Mouse (Mus musculus): ENCODE measurements around the gene Mtfp1. TPM values are rescaled to one million over a fixed set of nuclear protein-coding genes. Genes with fewer than 3 reads are reported as not detected.
A peak's percentile ranks its signal among the peaks of the same experiment; 100 is the strongest.
"Not testable (repeated sequence)": the region's sequence is repeated elsewhere in the genome, so short reads cannot be mapped to it uniquely, and the experiment has no call there.

Gene Mtfp1
- polyA plus RNA-seq (2016; fragmentation: Nextera tagmentation; extraction: Ambion mirVana) = 8.7 TPM in 2 replicates

- Histone ChIP-seq H3K4me2 (peak within 1 kb of the TSS; percentile 86), H3K4me1 (replicated peaks) (peaks cover 22% of the 10 kb centered on the region), H3K9ac (replicated peaks) (peak within 1 kb of the TSS; percentile 48), H3K36me3 (peaks cover 7% of the 10 kb centered on the region; the same call in 1 of the 2 replicates), H3K27ac (peak within 1 kb of the TSS; percentile 83), H3K4me3 (replicated peaks) (peak within 1 kb of the TSS; percentile 52), H3K9me3 (no peaks in the 10 kb centered on the region), H3K27me3 (no peaks in the 10 kb centered on the region)
- no peak for ATAC-seq (ENCODE audit: insufficient number of reproducible peaks, insufficient read depth, low FRiP score, low TSS enrichment, low read depth)
- 7% methylated on average over 34 of the region's 34 CpGs for WGBS
Measured at GRCm38 (mm10) chr11:4095171-4096053, at the start of gene Mtfp1. Gene Mtfp1, minus strand, starts transcription at chr11:4095445.

GRCm38 (mm10) chr11:4143281-4144062 is 48.2 kb upstream of the Mtfp1 start:
- H3K4me2 ChIP-seq = no peak overlapping the region
- WGBS = 87% methylated on average over 21 of the region's 21 CpGs

GRCm38 (mm10) chr11:4142352-4142751 is 47.1 kb upstream of the Mtfp1 start:
- no peak overlapping the region for H3K4me3 ChIP-seq (replicated peaks)
- H3K4me1 ChIP-seq (replicated peaks) = no peaks in the 10 kb centered on the region
- H3K27ac ChIP-seq = no peak overlapping the region
- H3K9me3 ChIP-seq = no peaks in the 10 kb centered on the region
- no peaks in the 10 kb centered on the region for H3K27me3 ChIP-seq
- H3K9ac ChIP-seq (replicated peaks) = no peak overlapping the region
- peaks cover 81% of the 10 kb centered on the region for H3K36me3 ChIP-seq
- no peak for ATAC-seq (ENCODE audit: insufficient number of reproducible peaks, insufficient read depth, low FRiP score, low TSS enrichment, low read depth)
- 87% methylated on average over 4 of the region's 4 CpGs for WGBS
- no peak overlapping the region for H3K4me2 ChIP-seq

More at GRCm38 (mm10) chr11:4143281-4144062, 48.2 kb upstream of the Mtfp1 start:
- ATAC-seq (ENCODE audit: insufficient number of reproducible peaks, insufficient read depth, low FRiP score, low TSS enrichment, low read depth) = no peak
- no peak overlapping the region for H3K4me3 ChIP-seq (replicated peaks)
- no peaks in the 10 kb centered on the region for H3K27me3 ChIP-seq
- H3K36me3 ChIP-seq = peaks cover 80% of the 10 kb centered on the region
- H3K4me1 ChIP-seq (replicated peaks) = no peaks in the 10 kb centered on the region
- H3K9me3 ChIP-seq = no peaks in the 10 kb centered on the region
- no peak overlapping the region for H3K27ac ChIP-seq
- no peak overlapping the region for H3K9ac ChIP-seq (replicated peaks)

GRCm38 (mm10) chr11:4141505-4141904 is 46.3 kb upstream of the Mtfp1 start:
- peaks cover 4% of the 10 kb centered on the region; the same call in 1 of the 2 replicates for H3K4me1 ChIP-seq (replicated peaks)
- peaks cover 89% of the 10 kb centered on the region for H3K36me3 ChIP-seq
- H3K27me3 ChIP-seq = no peaks in the 10 kb centered on the region
- H3K27ac ChIP-seq = no peak overlapping the region
- no peak overlapping the region for H3K4me3 ChIP-seq (replicated peaks)
- no peak overlapping the region for H3K9ac ChIP-seq (replicated peaks)
- H3K9me3 ChIP-seq = no peaks in the 10 kb centered on the region
- no peak overlapping the region for H3K4me2 ChIP-seq
- no peak for ATAC-seq (ENCODE audit: insufficient number of reproducible peaks, insufficient read depth, low FRiP score, low TSS enrichment, low read depth)

- H3K27ac ChIP-seq = no peak overlapping the region
- H3K4me1 ChIP-seq (replicated peaks) = peaks cover 13% of the 10 kb centered on the region
- no peaks in the 10 kb centered on the region for H3K27me3 ChIP-seq
- H3K4me3 ChIP-seq (replicated peaks) = no peak overlapping the region
- H3K4me2 ChIP-seq = no peak overlapping the region
- no peak overlapping the region for H3K9ac ChIP-seq (replicated peaks)
- 58% methylated on average over 2 of the region's 2 CpGs for WGBS
- no peaks in the 10 kb centered on the region for H3K9me3 ChIP-seq
- peaks cover 74% of the 10 kb centered on the region for H3K36me3 ChIP-seq
- no peak for ATAC-seq (ENCODE audit: insufficient number of reproducible peaks, insufficient read depth, low FRiP score, low TSS enrichment, low read depth)
Measured at GRCm38 (mm10) chr11:4138964-4139363, 43.7 kb upstream of the Mtfp1 start.

GRCm38 (mm10) chr11:4134986-4135935 is 40.0 kb upstream of the Mtfp1 start, which contains the start of gene Rnf215:
Gene Rnf215, plus strand, starts transcription at chr11:4135202.
- H3K4me3 ChIP-seq (replicated peaks) = peak within 1 kb of the TSS; percentile 83
- H3K9me3 ChIP-seq = peaks cover 5% of the 10 kb centered on the region; the same call in 1 of the 2 replicates
- peak; percentile 89 for ATAC-seq (ENCODE audit: insufficient number of reproducible peaks, insufficient read depth, low FRiP score, low TSS enrichment, low read depth)
- H3K4me1 ChIP-seq (replicated peaks) = peaks cover 13% of the 10 kb centered on the region
- WGBS = 2% methylated on average over 60 of the region's 66 CpGs
- peaks cover 37% of the 10 kb centered on the region for H3K36me3 ChIP-seq
- peak within 1 kb of the TSS; percentile 75; the same call in 1 of the 2 replicates for H3K27ac ChIP-seq
- H3K27me3 ChIP-seq = no peaks in the 10 kb centered on the region
- peak within 1 kb of the TSS; percentile 91 for H3K9ac ChIP-seq (replicated peaks)
- peak within 1 kb of the TSS; percentile 84 for H3K4me2 ChIP-seq

GRCm38 (mm10) chr11:4134400-4134799 is 39.2 kb upstream of the Mtfp1 start:
- H3K27me3 ChIP-seq = no peaks in the 10 kb centered on the region
- H3K9me3 ChIP-seq = peaks cover 5% of the 10 kb centered on the region; the same call in 1 of the 2 replicates
- H3K4me1 ChIP-seq (replicated peaks) = peaks cover 13% of the 10 kb centered on the region
- H3K27ac ChIP-seq = no peak overlapping the region
- WGBS = 54% methylated on average over 6 of the region's 6 CpGs
- no peak overlapping the region for H3K9ac ChIP-seq (replicated peaks)
- 0 out of 2 replicates have a peak, but pooled peaks have one; percentile 15 for ATAC-seq (ENCODE audit: insufficient number of reproducible peaks, insufficient read depth, low FRiP score, low TSS enrichment, low read depth)
- H3K36me3 ChIP-seq = peaks cover 29% of the 10 kb centered on the region
- peak overlapping the region; percentile 83; the same call in 1 of the 2 replicates for H3K4me3 ChIP-seq (replicated peaks)
- peak overlapping the region; percentile 84; the same call in 1 of the 2 replicates for H3K4me2 ChIP-seq

- Histone ChIP-seq H3K4me3 (replicated peaks) (no peak overlapping the region), H3K9me3 (peaks cover 5% of the 10 kb centered on the region; the same call in 1 of the 2 replicates), H3K9ac (replicated peaks) (no peak overlapping the region), H3K27ac (no peak overlapping the region), H3K27me3 (no peaks in the 10 kb centered on the region), H3K36me3 (peaks cover 20% of the 10 kb centered on the region), H3K4me1 (replicated peaks) (peaks cover 13% of the 10 kb centered on the region), H3K4me2 (no peak overlapping the region)
- WGBS = 52% methylated on average over 3 of the region's 3 CpGs
- ATAC-seq (ENCODE audit: insufficient number of reproducible peaks, insufficient read depth, low FRiP score, low TSS enrichment, low read depth) = no peak
Measured at GRCm38 (mm10) chr11:4133450-4133849, 38.2 kb upstream of the Mtfp1 start.

GRCm38 (mm10) chr11:4128461-4128860 is 33.2 kb upstream of the Mtfp1 start:
- not testable (repeated sequence) for H3K9ac ChIP-seq (replicated peaks); H3K36me3 ChIP-seq; H3K27ac ChIP-seq; H3K4me1 ChIP-seq (replicated peaks); H3K27me3 ChIP-seq; H3K4me2 ChIP-seq; H3K4me3 ChIP-seq (replicated peaks); ATAC-seq (ENCODE audit: insufficient number of reproducible peaks, insufficient read depth, low FRiP score, low TSS enrichment, low read depth)
- 96% methylated on average over 4 of the region's 4 CpGs for WGBS
- peaks cover 13% of the 10 kb centered on the region; the same call in 1 of the 2 replicates for H3K9me3 ChIP-seq

- 89% methylated on average over 1 of the region's 1 CpGs for WGBS
- Histone ChIP-seq H3K9ac (replicated peaks) (no peak overlapping the region), H3K9me3 (peaks cover 12% of the 10 kb centered on the region; the same call in 1 of the 2 replicates), H3K4me2 (no peak overlapping the region), H3K4me1 (replicated peaks) (no peaks in the 10 kb centered on the region), H3K4me3 (replicated peaks) (no peak overlapping the region), H3K27me3 (no peaks in the 10 kb centered on the region), H3K36me3 (no peaks in the 10 kb centered on the region), H3K27ac (no peak overlapping the region)
- ATAC-seq (ENCODE audit: insufficient number of reproducible peaks, insufficient read depth, low FRiP score, low TSS enrichment, low read depth) = no peak
Measured at GRCm38 (mm10) chr11:4127059-4127458, 31.8 kb upstream of the Mtfp1 start.

All from limb, embryonic 12.5 days (tissue).